Mouse (Mus musculus): Measurements from ENCODE around the gene Olfr224. TPM values are rescaled to one million over a fixed set of nuclear protein-coding genes. Genes with fewer than 3 reads are reported as not detected.
"Not testable (repeated sequence)": the region's sequence is repeated elsewhere in the genome, so short reads cannot be mapped to it uniquely, and the experiment has no call there.

The Olfr224 gene
- not detected for total RNA-seq (2021)
- long read RNA-seq, experiment 1: 0 reads
- long read RNA-seq, experiment 2: 0 reads

- no peak for DNase-seq (ENCODE audit: low spot score in 2 of 2)
Measured at GRCm38 (mm10) chr11:58570405-58570804, at the start of gene Olfr224. Olfr224 (minus strand) TSS chr11:58570553.

- DNase-seq (ENCODE audit: low spot score in 2 of 2): no peak
Measured at GRCm38 (mm10) chr11:58618793-58619192, 48.4 kb upstream of the Olfr224 start.

GRCm38 (mm10) chr11:58618369-58618768 is 48.0 kb upstream of the Olfr224 start:
- DNase-seq (ENCODE audit: low spot score in 2 of 2): no peak

GRCm38 (mm10) chr11:58615975-58616374 is 45.6 kb upstream of the Olfr224 start, which contains the start of gene 2210407C18Rik:
2210407C18Rik (minus strand) TSS chr11:58616075.
- no peak for DNase-seq (ENCODE audit: low spot score in 2 of 2)

- no peak for DNase-seq (ENCODE audit: low spot score in 2 of 2)
Measured at GRCm38 (mm10) chr11:58614526-58614925, 44.2 kb upstream of the Olfr224 start.

- DNase-seq (ENCODE audit: low spot score in 2 of 2): no peak
Measured at GRCm38 (mm10) chr11:58613359-58613758, 43.0 kb upstream of the Olfr224 start.

GRCm38 (mm10) chr11:58607030-58607429 is 36.7 kb upstream of the Olfr224 start:
- no peak for DNase-seq (ENCODE audit: low spot score in 2 of 2)

- DNase-seq (ENCODE audit: low spot score in 2 of 2): no peak
Measured at GRCm38 (mm10) chr11:58606177-58606919, 36.0 kb upstream of the Olfr224 start.

- no peak for DNase-seq (ENCODE audit: low spot score in 2 of 2)
Measured at GRCm38 (mm10) chr11:58605228-58605627, 34.9 kb upstream of the Olfr224 start.

- no peak for DNase-seq (ENCODE audit: low spot score in 2 of 2)
Measured at GRCm38 (mm10) chr11:58604688-58605087, 34.3 kb upstream of the Olfr224 start.

GRCm38 (mm10) chr11:58602800-58603560 is 32.6 kb upstream of the Olfr224 start:
- DNase-seq (ENCODE audit: low spot score in 2 of 2): no peak

GRCm38 (mm10) chr11:58602062-58602461 is 31.7 kb upstream of the Olfr224 start:
- no peak for DNase-seq (ENCODE audit: low spot score in 2 of 2)

GRCm38 (mm10) chr11:58597837-58598236 is 27.5 kb upstream of the Olfr224 start:
- no peak for DNase-seq (ENCODE audit: low spot score in 2 of 2)

GRCm38 (mm10) chr11:58594814-58595213 is 24.5 kb upstream of the Olfr224 start, which contains the start of gene Olfr324:
Olfr324 (plus strand) TSS chr11:58595114.
- DNase-seq (ENCODE audit: low spot score in 2 of 2): no peak

- no peak for DNase-seq (ENCODE audit: low spot score in 2 of 2)
Measured at GRCm38 (mm10) chr11:58588620-58589250, 18.4 kb upstream of the Olfr224 start.

GRCm38 (mm10) chr11:58587898-58588348 is 17.6 kb upstream of the Olfr224 start:
- DNase-seq (ENCODE audit: low spot score in 2 of 2): peak; percentile 13 to 51

GRCm38 (mm10) chr11:58578636-58579035 is 8.3 kb upstream of the Olfr224 start:
- no peak for DNase-seq (ENCODE audit: low spot score in 2 of 2)

GRCm38 (mm10) chr11:58577430-58577829 is 7.1 kb upstream of the Olfr224 start, which contains the start of gene Olfr325:
Olfr325 (plus strand) TSS chr11:58577730.
- DNase-seq (ENCODE audit: low spot score in 2 of 2): no peak

GRCm38 (mm10) chr11:58555536-58555935 is 14.8 kb downstream of the Olfr224 start, which contains the start of gene Olfr328:
Olfr328 (minus strand) TSS chr11:58555636.
- no peak for DNase-seq (ENCODE audit: low spot score in 2 of 2)

- DNase-seq (ENCODE audit: low spot score in 2 of 2): no peak
Measured at GRCm38 (mm10) chr11:58546322-58546721, 24.0 kb downstream of the Olfr224 start, which contains the start of gene Olfr329-ps. Olfr329-ps (minus strand) TSS chr11:58546422.

GRCm38 (mm10) chr11:58534736-58535135 is 35.6 kb downstream of the Olfr224 start, which contains the start of gene Olfr330:
Olfr330 (minus strand) TSS chr11:58534836.
- DNase-seq (ENCODE audit: low spot score in 2 of 2): not testable (repeated sequence)
